Mouse (Mus musculus) erythroblast, embryonic 14.5 days (primary cell): Measurements from ENCODE around the gene Tex46.

Source experiments
- GATA1 ChIP-seq: IDR thresholded peaks from 2 replicates; pipeline ENCODE4 v1.6.1; 2012; ENCODE audit warnings: low read length, inconsistent platforms, mixed read lengths
- TAL1 ChIP-seq: IDR thresholded peaks from 3 replicates; pipeline ENCODE4 v1.6.1; 2012; ENCODE audit warnings: low read length, inconsistent platforms, mixed read lengths

- TF ChIP-seq TAL1, result no peak
- no peak for TF ChIP-seq GATA1
These were observed 21.2 kb downstream of the Tex46 start for GRCm38 (mm10) chr4:136631237-136631994.
